Mouse (Mus musculus) liver, adult 2 months (tissue): ENCODE results near the gene Tnp2. TPM values are rescaled to one million over a fixed set of nuclear protein-coding genes. Genes with fewer than 3 reads are reported as not detected.
A peak's percentile ranks its signal among the peaks of the same experiment; 100 is the strongest.

Source experiments
- DNase-seq: peaks from one replicate; pipeline ENCODE4 v3.0.0-alpha.2; 2011; ENCODE audit warnings: low read depth, low spot score; ENCODE audit errors: extremely low read depth
- H3K27ac ChIP-seq: fragments of 200-500 bp; replicated peaks from 2 replicates; pipeline ENCODE4 v1.5.1; 2012; ENCODE audit warnings: low read depth, mild to moderate bottlenecking, control low read depth, inconsistent platforms, low read length; ENCODE audit not compliant: insufficient read depth
- H3K27me3 ChIP-seq: fragments of 200-500 bp; 2 replicates; pipeline ENCODE4 v1.6.1; 2012; ENCODE audit warnings: mild to moderate bottlenecking, moderate library complexity, low read length, inconsistent platforms; ENCODE audit not compliant: control insufficient read depth, insufficient read depth
- H3K36me3 ChIP-seq: fragments of 200-500 bp; 2 replicates; pipeline ENCODE4 v1.6.1; 2012; ENCODE audit warnings: low read length, inconsistent platforms; ENCODE audit not compliant: control insufficient read depth, insufficient read depth
- H3K4me1 ChIP-seq: fragments of 200-500 bp; 2 replicates; pipeline ENCODE4 v1.6.1; 2011; ENCODE audit warnings: low read length; ENCODE audit not compliant: control insufficient read depth, insufficient read depth
- H3K4me3 ChIP-seq: fragments of 200-500 bp; 2 replicates; pipeline ENCODE4 v1.5.1; 2011; ENCODE audit warnings: low read depth, mild to moderate bottlenecking, control low read depth, low read length, moderate library complexity; ENCODE audit not compliant: insufficient read depth
- H3K79me2 ChIP-seq: fragments of 200-500 bp; 2 replicates; pipeline ENCODE4 v1.6.1; 2012; ENCODE audit warnings: inconsistent platforms, mild to moderate bottlenecking, low read length, moderate library complexity; ENCODE audit not compliant: control insufficient read depth, insufficient read depth
- H3K9ac ChIP-seq: fragments of 200-500 bp; 2 replicates; pipeline ENCODE4 v1.6.1; 2012; ENCODE audit warnings: low read depth, mild to moderate bottlenecking, control low read depth, inconsistent platforms, low read length
- CTCF ChIP-seq: fragments of 200-500 bp; IDR thresholded peaks from 2 replicates; pipeline ENCODE4 v1.5.1; 2011; ENCODE audit warnings: low read depth, low read length, control low read depth
- POLR2A ChIP-seq: fragments of 200-500 bp; IDR thresholded peaks from 2 replicates; pipeline ENCODE4 v1.6.1; 2011; ENCODE audit warnings: low read length, control low read depth; ENCODE audit not compliant: insufficient read depth; ENCODE audit errors: extremely low read depth
- WGBS: fragments of 180-500 bp; shearing (Covaris S2); methylation state at CpG from one replicate; pipeline ENCODE4 v1.1.7; 2018; 5-methylcytosine and 5-hydroxymethylcytosine counted together
- polyA plus RNA-seq: library from polyadenylated mRNA; depleted of rRNA; stranded (reverse); fragments of >200 nt; gene quantifications from 2 replicates; pipeline ENCODE4 v1.2.3, GENCODE M21; 2012
- total RNA-seq: library from RNA; depleted of rRNA; stranded (reverse); fragments of >200 nt; gene quantifications from 2 replicates; pipeline ENCODE4 v1.2.3, GENCODE M21; 2014

Gene Tnp2
- total and polyA plus RNA-seq, 2 experiments: not detected

GRCm38 (mm10) chr16:10777579-10778160 lies 10.8 kb downstream of the Tnp2 start:
- Histone ChIP-seq H3K27ac (no peak overlapping the region), H3K4me3 (no peak overlapping the region), H3K4me1 (no peaks in the 10 kb centered on the region), H3K9ac (no peak overlapping the region), H3K27me3 (no peaks in the 10 kb centered on the region), H3K79me2 (no peaks in the 10 kb centered on the region), H3K36me3 (no peaks in the 10 kb centered on the region)
- DNase-seq: peak; percentile 9
- TF ChIP-seq CTCF (no peak), POLR2A (no peak)
- 41% methylated on average over 5 of the region's 5 CpGs for WGBS

GRCm38 (mm10) chr16:10776322-10776721 lies 12.1 kb downstream of the Tnp2 start:
- H3K36me3 ChIP-seq: no peaks in the 10 kb centered on the region
- H3K79me2 ChIP-seq: no peaks in the 10 kb centered on the region
- H3K4me1 ChIP-seq: no peaks in the 10 kb centered on the region
- H3K4me3 ChIP-seq: no peak overlapping the region
- H3K27ac ChIP-seq: no peak overlapping the region
- DNase-seq: no peak
- no peak for TF ChIP-seq POLR2A
- no peak for TF ChIP-seq CTCF
- 70% methylated on average over 7 of the region's 7 CpGs for WGBS
- no peaks in the 10 kb centered on the region for H3K27me3 ChIP-seq
- no peak overlapping the region for H3K9ac ChIP-seq

- H3K9ac ChIP-seq: no peak overlapping the region
- no peaks in the 10 kb centered on the region for H3K36me3 ChIP-seq
- H3K4me1 ChIP-seq: no peaks in the 10 kb centered on the region
- no peak for TF ChIP-seq POLR2A
- TF ChIP-seq CTCF: no peak
- no peaks in the 10 kb centered on the region for H3K79me2 ChIP-seq
- DNase-seq: no peak
- H3K27ac ChIP-seq: no peak overlapping the region
- no peaks in the 10 kb centered on the region for H3K27me3 ChIP-seq
- no peak overlapping the region for H3K4me3 ChIP-seq
- WGBS: 55% methylated on average over 4 of the region's 4 CpGs
Observed at GRCm38 (mm10) chr16:10774726-10775125, 13.7 kb downstream of the Tnp2 start.

- Histone ChIP-seq H3K79me2 (no peaks in the 10 kb centered on the region), H3K36me3 (no peaks in the 10 kb centered on the region), H3K27ac (no peak overlapping the region), H3K4me1 (no peaks in the 10 kb centered on the region), H3K4me3 (no peak overlapping the region), H3K9ac (no peak overlapping the region), H3K27me3 (no peaks in the 10 kb centered on the region)
- TF ChIP-seq CTCF (no peak), POLR2A (no peak)
- WGBS: 96% methylated on average over 8 of the region's 8 CpGs
- no peak for DNase-seq
Observed at GRCm38 (mm10) chr16:10773543-10773942, 14.9 kb downstream of the Tnp2 start.

GRCm38 (mm10) chr16:10771769-10772510 lies 16.5 kb downstream of the Tnp2 start:
- no peaks in the 10 kb centered on the region for H3K36me3 ChIP-seq
- no peak overlapping the region for H3K4me3 ChIP-seq
- no peak for DNase-seq
- 92% methylated on average over 19 of the region's 19 CpGs for WGBS
- H3K79me2 ChIP-seq: no peaks in the 10 kb centered on the region
- H3K4me1 ChIP-seq: no peaks in the 10 kb centered on the region
- no peaks in the 10 kb centered on the region for H3K27me3 ChIP-seq
- no peak for TF ChIP-seq CTCF
- TF ChIP-seq POLR2A: no peak
- no peak overlapping the region for H3K9ac ChIP-seq
- no peak overlapping the region for H3K27ac ChIP-seq

- WGBS: 72% methylated on average over 4 of the region's 4 CpGs
- no peak for DNase-seq
- Histone ChIP-seq H3K79me2 (no peaks in the 10 kb centered on the region), H3K27me3 (no peaks in the 10 kb centered on the region), H3K4me1 (no peaks in the 10 kb centered on the region), H3K27ac (no peak overlapping the region), H3K4me3 (no peak overlapping the region), H3K36me3 (no peaks in the 10 kb centered on the region), H3K9ac (no peak overlapping the region)
- TF ChIP-seq POLR2A: no peak
- no peak for TF ChIP-seq CTCF
Observed at GRCm38 (mm10) chr16:10770531-10771325, 17.7 kb downstream of the Tnp2 start.
